In genomic region chr5:113313998-113314397, GRCm38 (mm10) we compare ENCODE assay signal across 9 mouse cellular contexts. TPM values are rescaled to one million over a fixed set of nuclear protein-coding genes. Genes with fewer than 3 reads are reported as not detected.
DNase-seq lines count a peak whose midpoint lies in the region; ATAC-seq and TF ChIP-seq lines count a peak whose summit lies in the region.
"Had no signal": no experiment of that assay in that cellular context is flagged by ENCODE, and none has a peak within 500 bp of the region (broad histone marks: within the 10 kb centered on the region; RNA-seq: fewer than 3 reads in every experiment).

No protein-coding gene starts in this region.

- H3K4me1 ChIP-seq in intestine, embryonic 15.5 days (replicated peaks): peaks cover 6% of the 10 kb centered on the region
- peaks cover 24% of the 10 kb centered on the region for H3K4me1 ChIP-seq in midbrain, embryonic 10.5 days
- peaks cover 2% of the 10 kb centered on the region for H3K4me1 ChIP-seq in small intestine, adult 2 months (ENCODE audit: control insufficient read depth, insufficient read depth, insufficient read length, low read length)

- TF ChIP-seq POLR2A in small intestine, adult 2 months (IDR thresholded peaks at IDR 0.05; ENCODE audit: low read depth, low read length): no peak

- intact Hi-C loops in left cerebral cortex, adult 2 months (cut with DNase I): loop anchor here (1.0 to 2.0 kb wide), 2 partner anchors 21 to 26 kb away; no protein-coding TSS in a partner anchor

- H3K4me2 ChIP-seq in intestine, embryonic 15.5 days (replicated peaks): peak overlapping the region; percentile 26; the same call in 1 of the 2 replicates

- WGBS in intestine, embryonic 15.5 days: 1% methylated on average over 24 of the region's 24 CpGs
- WGBS in midbrain, embryonic 10.5 days: 1% methylated on average over 24 of the region's 24 CpGs
- 6% methylated on average over 24 of the region's 24 CpGs for WGBS in small intestine, adult 2 months

- H3K36me3 ChIP-seq in intestine, embryonic 15.5 days: no peaks in the 10 kb centered on the region
- no peaks in the 10 kb centered on the region for H3K36me3 ChIP-seq in midbrain, embryonic 10.5 days
- no peaks in the 10 kb centered on the region for H3K36me3 ChIP-seq in small intestine, adult 2 months (ENCODE audit: control insufficient read depth, insufficient read depth, low read length)

- no peak overlapping the region for H3K9ac ChIP-seq in intestine, embryonic 15.5 days

- no peak overlapping the region for H3K4me3 ChIP-seq in intestine, embryonic 15.5 days (replicated peaks)
- H3K4me3 ChIP-seq in left cerebral cortex, adult 2 months: no peak overlapping the region
- H3K4me3 ChIP-seq in midbrain, embryonic 10.5 days: peak overlapping the region; percentile 20
- no peak overlapping the region for H3K4me3 ChIP-seq in small intestine, adult 2 months (ENCODE audit: low read depth, low read length)

- H3K27ac ChIP-seq in intestine, embryonic 15.5 days: no peak overlapping the region
- H3K27ac ChIP-seq in left cerebral cortex, adult 2 months: no peak overlapping the region
- peak overlapping the region; percentile 39; the same call in 1 of the 2 replicates for H3K27ac ChIP-seq in midbrain, embryonic 10.5 days (replicated peaks)
- H3K27ac ChIP-seq in small intestine, adult 2 months (ENCODE audit: insufficient read depth, low read depth, low read length): no peak overlapping the region

- H3K9me3 ChIP-seq in intestine, embryonic 15.5 days: no peaks in the 10 kb centered on the region
- H3K9me3 ChIP-seq in midbrain, embryonic 10.5 days (replicated peaks): no peaks in the 10 kb centered on the region

- H3K27me3 ChIP-seq in intestine, embryonic 15.5 days (replicated peaks): peaks cover 3% of the 10 kb centered on the region; the same call in 1 of the 2 replicates
- H3K27me3 ChIP-seq in midbrain, embryonic 10.5 days (ENCODE audit: low read depth, poor library complexity, severe bottlenecking): peaks cover 57% of the 10 kb centered on the region
- H3K27me3 ChIP-seq in small intestine, adult 2 months (ENCODE audit: control insufficient read depth, insufficient read depth, low read length): peaks cover 6% of the 10 kb centered on the region; the same call in 1 of the 2 replicates

- peak; percentile 80 for ATAC-seq in common myeloid progenitor, adult 5-6 weeks (replicated peaks; ENCODE audit: low read depth, poor library complexity, severe bottlenecking)
- peak; percentile 40 for ATAC-seq in intestine, embryonic 15.5 days

- DNase-seq in adrenal gland, postnatal 4 days (ENCODE audit: low spot score in 2 of 2): peak; percentile 24 to 41
- DNase-seq in gastrocnemius, adult 18-20 months (ENCODE audit: low spot score): peak; percentile 36
- DNase-seq in left cerebral cortex, adult 2 months (ENCODE audit: extremely low spot score in 1 of 2, low spot score in 2 of 2): peak; percentile 87 to 91
- DNase-seq in midbrain, embryonic 10.5 days (ENCODE audit: low spot score): peak; percentile 84

- peak; percentile 97 for TF ChIP-seq CTCF in left cerebral cortex, adult 2 months (IDR thresholded peaks at IDR 0.05)
- TF ChIP-seq CTCF in small intestine, adult 2 months (IDR thresholded peaks at IDR 0.05; ENCODE audit: extremely low read depth, insufficient read length, insufficient replicate concordance, low read depth, low read length): peak; percentile 67

RNA-seq across cellular contexts. Expression of gene Sgsm1, which starts 3.4 kb away (rescaled TPM):
- total RNA-seq in adrenal gland, postnatal 4 days (2021): 10 to 100 TPM; 23.0 to 24.3 TPM
- 1.8 and 3.7 TPM in 2 replicates for total RNA-seq in common myeloid progenitor, adult 5-6 weeks (2017)
- total RNA-seq in gastrocnemius, adult 18-20 months (2021): under 1 TPM; 0.38 to 0.39 TPM
- polyA plus RNA-seq in intestine, embryonic 15.5 days (2015; fragmentation: Nextera tagmentation; extraction: Ambion mirVana): 9.6 and 11.3 TPM in 2 replicates
- total RNA-seq in left cerebral cortex, adult 2 months (2021): 100 to 1,000 TPM; 175 to 185 TPM
- 16.0 and 16.3 TPM in 2 replicates for polyA plus RNA-seq in midbrain, embryonic 10.5 days (2016; fragmentation: Nextera tagmentation; extraction: Ambion mirVana)
- polyA plus RNA-seq in small intestine, adult 2 months (2012; rRNA removed): 3.1 and 4.8 TPM in 2 replicates

RNA-seq across cellular contexts. Expression of gene Aym1, which starts 43.1 kb away (rescaled TPM):
- not detected for total RNA-seq in adrenal gland, postnatal 4 days (2021)
- total RNA-seq in common myeloid progenitor, adult 5-6 weeks (2017): not detected in 2 replicates
- total RNA-seq in gastrocnemius, adult 18-20 months (2021): not detected
- polyA plus RNA-seq in intestine, embryonic 15.5 days (2015; fragmentation: Nextera tagmentation; extraction: Ambion mirVana): not detected in 2 replicates
- not detected for total RNA-seq in left cerebral cortex, adult 2 months (2021)
- not detected in 2 replicates for polyA plus RNA-seq in midbrain, embryonic 10.5 days (2016; fragmentation: Nextera tagmentation; extraction: Ambion mirVana)
- not detected in 2 replicates for polyA plus RNA-seq in small intestine, adult 2 months (2012; rRNA removed)
- total RNA-seq: gastrocnemius, adult 8-10 months had no signal
- polyA plus RNA-seq: stomach, embryonic 16.5 days had no signal

Comparison
In these comparisons a context has a peak if more than half of its experiments do, and no peak if none do; other contexts are left out.
1. DNase-seq: peak in every context shown above with its lines; median percentile 89 in left cerebral cortex, adult 2 months; 84 in midbrain, embryonic 10.5 days; 36 in gastrocnemius, adult 18-20 months; 32 in adrenal gland, postnatal 4 days.
2. RNA of gene Sgsm1, which starts 3.4 kb away (total RNA-seq): 175 to 185 TPM in left cerebral cortex, adult 2 months; 23.0 to 24.3 TPM in adrenal gland, postnatal 4 days, 1.8 to 3.7 TPM in common myeloid progenitor, adult 5-6 weeks and 0.38 to 0.39 TPM in gastrocnemius, adult 18-20 months; every median in the first group is over 4 times any median in the second.